In genomic region chr2:174929718-174930117, GRCm38 (mm10) we compare ENCODE assay signal across 21 mouse cellular contexts.
DNase-seq lines count a peak whose midpoint lies in the region; ATAC-seq and TF ChIP-seq lines count a peak whose summit lies in the region.
"Had no signal": no experiment of that assay in that cellular context is flagged by ENCODE, and none has a peak within 500 bp of the region (broad histone marks: within the 10 kb centered on the region; RNA-seq: fewer than 3 reads in every experiment).

No protein-coding gene starts in this region.

- TF ChIP-seq CTCF in left cerebral cortex, adult 2 months (IDR thresholded peaks at IDR 0.05), result peak; percentile 20
- TF ChIP-seq CTCF in bone marrow, adult 2 months (IDR thresholded peaks at IDR 0.05; ENCODE audit: control insufficient read depth, insufficient read depth, low read length), result 0 out of 2 replicates have a peak, but pooled peaks have one; percentile 16

- no peak overlapping the region for H3K27ac ChIP-seq in left cerebral cortex, adult 2 months
- H3K27ac ChIP-seq in bone marrow, adult 2 months (ENCODE audit: control insufficient read depth, insufficient read depth, low read depth, low read length, poor library complexity), result no peak overlapping the region
- H3K27ac ChIP-seq: embryonic facial prominence, embryonic 13.5 days; forebrain, embryonic 13.5 days; heart, embryonic 15.5 days; hindbrain, embryonic 13.5 days; limb, embryonic 12.5 days; midbrain, embryonic 13.5 days; neural tube, embryonic 12.5 days had no signal

- intact Hi-C loops in left cerebral cortex, adult 2 months (cut with DNase I), result no loop called here

- no peak for ATAC-seq in CD4-positive, CD25-positive, alpha-beta regulatory T cell, adult 4 months
- ATAC-seq: forebrain, embryonic 13.5 days; midbrain, embryonic 13.5 days had no signal

- 37% methylated on average over 2 of the region's 2 CpGs for WGBS in bone marrow, adult 2 months

- TF ChIP-seq POLR2A in bone marrow, adult 2 months (IDR thresholded peaks at IDR 0.05; ENCODE audit: borderline replicate concordance, control insufficient read depth, low read depth, low read length), result no peak

- peak; percentile 36 for DNase-seq in CD4-positive, CD25-positive, alpha-beta regulatory T cell, adult 2 months (ENCODE audit: low read depth, low spot score)
- DNase-seq in left cerebral cortex, adult 2 months (ENCODE audit: extremely low spot score in 1 of 2, low spot score in 2 of 2), result no peak
- no peak for DNase-seq in left cerebral cortex, adult 9 months (ENCODE audit: low spot score in 2 of 2)
- peak; percentile 34 for DNase-seq in A20 (ENCODE audit: low read depth, low spot score)
- no peak for DNase-seq in ovary, postnatal 36 days (ENCODE audit: low spot score)
- DNase-seq in embryo, embryonic 9.5 days (ENCODE audit: extremely low spot score), result no peak
- DNase-seq: adrenal gland, adult 2 months; cerebellum, adult 9-10 months; gastrocnemius, postnatal 14 days; kidney, postnatal 14 days; lung, postnatal 14 days; retina, postnatal 1 day had no signal

- H3K4me3 ChIP-seq in left cerebral cortex, adult 2 months, result no peak overlapping the region
- no peak overlapping the region for H3K4me3 ChIP-seq in bone marrow, adult 2 months (replicated peaks; ENCODE audit: control insufficient read depth, low read depth, low read length)
- H3K4me3 ChIP-seq: embryonic facial prominence, embryonic 13.5 days; forebrain, embryonic 13.5 days; heart, embryonic 15.5 days; hindbrain, embryonic 13.5 days; limb, embryonic 12.5 days; midbrain, embryonic 13.5 days; neural tube, embryonic 12.5 days had no signal

- no peaks in the 10 kb centered on the region for H3K4me1 ChIP-seq in bone marrow, adult 2 months (ENCODE audit: control insufficient read depth, insufficient read depth, low read length)
- H3K4me1 ChIP-seq: embryonic facial prominence, embryonic 13.5 days; heart, embryonic 15.5 days; midbrain, embryonic 13.5 days; neural tube, embryonic 12.5 days had no signal

Comparison
In these comparisons a context has a peak if more than half of its experiments do, and no peak if none do; other contexts are left out.
1. DNase-seq: peak in CD4-positive, CD25-positive, alpha-beta regulatory T cell, adult 2 months (single experiment) and A20 (single experiment); none in left cerebral cortex, adult 2 months (0 of 2), left cerebral cortex, adult 9 months (0 of 2), ovary, postnatal 36 days (single experiment) and embryo, embryonic 9.5 days (single experiment).